Mouse (Mus musculus) heart, postnatal 0 days (tissue): ENCODE results near the gene Nmrk2. TPM values are rescaled to one million over a fixed set of nuclear protein-coding genes. Genes with fewer than 3 reads are reported as not detected.

ENCODE experiments used
- ATAC-seq: fragments of 200-750 bp; cut with Nextera tagmentation; 2 replicates; pipeline ENCODE4 v1.8.0; 2017; ENCODE audit warnings: low read depth, moderate number of reproducible peaks, moderate library complexity; ENCODE audit not compliant: insufficient read depth
- DNase-seq: peaks from one replicate; pipeline ENCODE4 v3.0.0-alpha.2; 2016; ENCODE audit warnings: low spot score
- H3K27ac ChIP-seq: fragments of 300-500 bp; sonication (generic); 2 replicates; pipeline ENCODE4 v1.5.1; 2014; ENCODE audit warnings: low read depth, mild to moderate bottlenecking
- H3K27me3 ChIP-seq: fragments of 300-500 bp; sonication (generic); 2 replicates; pipeline ENCODE4 v1.6.1; 2014; ENCODE audit warnings: low read length, mixed read lengths; ENCODE audit not compliant: control insufficient read depth, insufficient read depth
- H3K36me3 ChIP-seq: fragments of 300-500 bp; sonication (generic); replicated peaks from 2 replicates; pipeline ENCODE4 v1.6.1; 2014; ENCODE audit warnings: low read length, mixed read lengths; ENCODE audit not compliant: control insufficient read depth, insufficient read depth
- H3K4me1 ChIP-seq: fragments of 300-500 bp; sonication (generic); 2 replicates; pipeline ENCODE4 v1.6.1; 2014; ENCODE audit warnings: antibody characterized with exemption; ENCODE audit not compliant: control insufficient read depth, insufficient read depth
- H3K4me2 ChIP-seq: fragments of 300-500 bp; sonication (generic); 2 replicates; pipeline ENCODE4 v1.6.1; 2014; ENCODE audit warnings: low read depth, mild to moderate bottlenecking, low read length, moderate library complexity
- H3K4me3 ChIP-seq: fragments of 300-500 bp; sonication (generic); 2 replicates; pipeline ENCODE4 v1.5.1; 2014; ENCODE audit warnings: low read depth, low read length
- H3K9ac ChIP-seq: fragments of 300-500 bp; sonication (generic); replicated peaks from 2 replicates; pipeline ENCODE4 v1.6.1; 2014; ENCODE audit warnings: low read depth, low read length, mixed read lengths
- H3K9me3 ChIP-seq: fragments of 300-500 bp; sonication (generic); replicated peaks from 2 replicates; pipeline ENCODE4 v1.6.1; 2016; ENCODE audit warnings: low read length; ENCODE audit not compliant: control insufficient read depth
- CTCF ChIP-seq: IDR thresholded peaks from 2 replicates; pipeline ENCODE4 v1.5.1; 2016; ENCODE audit warnings: antibody characterized with exemption, control low read depth, low read depth
- EP300 ChIP-seq: IDR thresholded peaks from 2 replicates; pipeline ENCODE4 v1.6.1; 2016; ENCODE audit warnings: antibody characterized with exemption, low read depth
- WGBS: fragments of 180-500 bp; shearing (Covaris S2); extraction: QIAGEN DNeasy Blood & Tissue Kit; methylation state at CpG from one replicate; pipeline ENCODE4 v1.1.7; 2014; 5-methylcytosine and 5-hydroxymethylcytosine counted together
- polyA plus RNA-seq: library from polyadenylated mRNA; unstranded; fragments of >200 nt; fragmentation: Nextera tagmentation; extraction: Ambion mirVana; gene quantifications from 2 replicates; pipeline ENCODE4 v1.2.1, GENCODE M21; 2015
- total RNA-seq: library from RNA; depleted of rRNA; stranded (reverse); fragments of >200 nt; gene quantifications from 2 replicates; pipeline ENCODE4 v1.2.3, GENCODE M21; 2014; ENCODE audit warnings: low replicate concordance; rRNA removed

Gene Nmrk2
- total and polyA plus RNA-seq, 2 experiments from 2014 or later, result 14.2 to 35.2 TPM

GRCm38 (mm10) chr10:81154313-81154712 is 47.5 kb downstream of the Nmrk2 start:
- Histone ChIP-seq H3K4me2 (no peak overlapping the region), H3K27me3 (no peaks in the 10 kb centered on the region), H3K4me1 (0 out of 2 replicates have a peak, but pooled peaks cover 5% of the 10 kb centered on the region), H3K4me3 (no peak overlapping the region), H3K9ac (no peak overlapping the region), H3K36me3 (peaks cover 71% of the 10 kb centered on the region), H3K27ac (no peak overlapping the region), H3K9me3 (no peaks in the 10 kb centered on the region)
- no peak for TF ChIP-seq CTCF
- no peak for TF ChIP-seq EP300
- 88% methylated on average over 12 of the region's 12 CpGs for WGBS
- ATAC-seq (no peak), DNase-seq (no peak)

GRCm38 (mm10) chr10:81152609-81153008 is 49.2 kb downstream of the Nmrk2 start:
- no peak overlapping the region for H3K9ac ChIP-seq
- TF ChIP-seq CTCF (no peak), EP300 (no peak)
- DNase-seq (peak; percentile 62), ATAC-seq (peak; percentile 43)
- H3K4me2 ChIP-seq, result no peak overlapping the region
- no peaks in the 10 kb centered on the region for H3K27me3 ChIP-seq
- peaks cover 75% of the 10 kb centered on the region for H3K36me3 ChIP-seq
- H3K9me3 ChIP-seq, result no peaks in the 10 kb centered on the region
- H3K27ac ChIP-seq, result peak overlapping the region; percentile 63
- 45% methylated on average over 12 of the region's 12 CpGs for WGBS
- no peak overlapping the region for H3K4me3 ChIP-seq
- H3K4me1 ChIP-seq, result 0 out of 2 replicates have a peak, but pooled peaks cover 5% of the 10 kb centered on the region

GRCm38 (mm10) chr10:81151261-81151660 is 50.6 kb downstream of the Nmrk2 start:
- Histone ChIP-seq H3K4me2 (no peak overlapping the region), H3K4me3 (no peak overlapping the region), H3K27ac (no peak overlapping the region; the same call in 1 of the 2 replicates), H3K9ac (no peak overlapping the region), H3K27me3 (no peaks in the 10 kb centered on the region), H3K9me3 (no peaks in the 10 kb centered on the region), H3K4me1 (0 out of 2 replicates have a peak, but pooled peaks cover 5% of the 10 kb centered on the region), H3K36me3 (peaks cover 76% of the 10 kb centered on the region)
- 71% methylated on average over 6 of the region's 6 CpGs for WGBS
- DNase-seq (no peak), ATAC-seq (no peak)
- no peak for TF ChIP-seq EP300
- no peak for TF ChIP-seq CTCF

Other genes starting within 250 kb of the Nmrk2 start
- gene Gng7, start 187.1 kb downstream of the Nmrk2 start, total RNA-seq, result 0.11 and 0.93 TPM in 2 replicates
- gene Gng7, start 187.1 kb downstream of the Nmrk2 start, polyA plus RNA-seq, result 0.64 and 0.85 TPM in 2 replicates
- gene Diras1, start 176.4 kb downstream of the Nmrk2 start, total RNA-seq, result not detected in 2 replicates
- gene Diras1, start 176.4 kb downstream of the Nmrk2 start, polyA plus RNA-seq, result not detected in 2 replicates
- 18.7 and 29.3 TPM in 2 replicates for gene Slc39a3, start 164.6 kb downstream of the Nmrk2 start, total RNA-seq
- gene Slc39a3, start 164.6 kb downstream of the Nmrk2 start, polyA plus RNA-seq, result 6.3 and 7.5 TPM in 2 replicates
- 98.1 and 152 TPM in 2 replicates for gene Sgta, start 141.9 kb downstream of the Nmrk2 start, total RNA-seq
- 134 and 137 TPM in 2 replicates for gene Sgta, start 141.9 kb downstream of the Nmrk2 start, polyA plus RNA-seq
- 23.6 and 31.2 TPM in 2 replicates for gene Thop1, start 132.0 kb downstream of the Nmrk2 start, total RNA-seq
- gene Thop1, start 132.0 kb downstream of the Nmrk2 start, polyA plus RNA-seq, result 15.1 and 15.2 TPM in 2 replicates
- 1.3 TPM in 1 of 2 replicates, not detected in the other for gene Creb3l3, start 103.2 kb downstream of the Nmrk2 start, total RNA-seq
- gene Creb3l3, start 103.2 kb downstream of the Nmrk2 start, polyA plus RNA-seq, result 0.55 and 0.93 TPM in 2 replicates
- 177 and 208 TPM in 2 replicates for gene Map2k2, start 96.1 kb downstream of the Nmrk2 start, total RNA-seq
- 130 and 133 TPM in 2 replicates for gene Map2k2, start 96.1 kb downstream of the Nmrk2 start, polyA plus RNA-seq
- 57.8 and 68.6 TPM in 2 replicates for gene Zbtb7a, start 66.8 kb downstream of the Nmrk2 start, total RNA-seq
- 27.8 and 32.3 TPM in 2 replicates for gene Zbtb7a, start 66.8 kb downstream of the Nmrk2 start, polyA plus RNA-seq
- 14.4 and 19.6 TPM in 2 replicates for gene Pias4, start 34.1 kb downstream of the Nmrk2 start, total RNA-seq
- gene Pias4, start 34.1 kb downstream of the Nmrk2 start, polyA plus RNA-seq, result 19.8 and 20.7 TPM in 2 replicates
- 1,828 and 2,004 TPM in 2 replicates for gene Eef2, start 25.4 kb downstream of the Nmrk2 start, total RNA-seq
- gene Eef2, start 25.4 kb downstream of the Nmrk2 start, polyA plus RNA-seq, result 353 and 370 TPM in 2 replicates
- gene Dapk3, start 19.0 kb downstream of the Nmrk2 start, total RNA-seq, result 56.5 and 72.7 TPM in 2 replicates
- gene Dapk3, start 19.0 kb downstream of the Nmrk2 start, polyA plus RNA-seq, result 29.0 and 31.7 TPM in 2 replicates
- gene 4930442H23Rik, start 18.2 kb downstream of the Nmrk2 start, total RNA-seq, result not detected in 2 replicates
- 0.12 TPM in 1 of 2 replicates, not detected in the other for gene 4930442H23Rik, start 18.2 kb downstream of the Nmrk2 start, polyA plus RNA-seq
- gene Atcay, start 28.8 kb upstream of the Nmrk2 start, total RNA-seq, result 0.58 TPM in 1 of 2 replicates, not detected in the other
- 0.25 TPM in 2 replicates for gene Atcay, start 28.8 kb upstream of the Nmrk2 start, polyA plus RNA-seq
- gene Zfr2, start 31.1 kb upstream of the Nmrk2 start, total RNA-seq, result 7.0 and 10.2 TPM in 2 replicates
- 2.2 and 2.6 TPM in 2 replicates for gene Zfr2, start 31.1 kb upstream of the Nmrk2 start, polyA plus RNA-seq
- gene Matk, start 50.9 kb upstream of the Nmrk2 start, total RNA-seq, result 0.31 and 0.66 TPM in 2 replicates
- gene Matk, start 50.9 kb upstream of the Nmrk2 start, polyA plus RNA-seq, result 0.42 and 0.51 TPM in 2 replicates
- 272 and 288 TPM in 2 replicates for gene Mrpl54, start 64.9 kb upstream of the Nmrk2 start, total RNA-seq
- 264 and 272 TPM in 2 replicates for gene Mrpl54, start 64.9 kb upstream of the Nmrk2 start, polyA plus RNA-seq
- gene Apba3, start 64.9 kb upstream of the Nmrk2 start, total RNA-seq, result 84.8 and 114 TPM in 2 replicates
- 45.2 and 46.1 TPM in 2 replicates for gene Apba3, start 64.9 kb upstream of the Nmrk2 start, polyA plus RNA-seq
- 0.12 and 2.3 TPM in 2 replicates for gene Tjp3, start 89.5 kb upstream of the Nmrk2 start, total RNA-seq
- 0.51 and 0.62 TPM in 2 replicates for gene Tjp3, start 89.5 kb upstream of the Nmrk2 start, polyA plus RNA-seq
- gene Pip5k1c, start 90.9 kb upstream of the Nmrk2 start, total RNA-seq, result 38.5 and 44.3 TPM in 2 replicates
- 20.9 and 21.4 TPM in 2 replicates for gene Pip5k1c, start 90.9 kb upstream of the Nmrk2 start, polyA plus RNA-seq
- 14.3 and 14.9 TPM in 2 replicates for gene Cactin, start 119.1 kb upstream of the Nmrk2 start, total RNA-seq
- gene Cactin, start 119.1 kb upstream of the Nmrk2 start, polyA plus RNA-seq, result 12.8 and 13.7 TPM in 2 replicates
- gene Tbxa2r, start 126.7 kb upstream of the Nmrk2 start, total RNA-seq, result 4.7 and 10.5 TPM in 2 replicates
- gene Tbxa2r, start 126.7 kb upstream of the Nmrk2 start, polyA plus RNA-seq, result 6.3 and 7.0 TPM in 2 replicates
- gene Gipc3, start 141.2 kb upstream of the Nmrk2 start, total RNA-seq, result 0.08 and 0.12 TPM in 2 replicates
- 0.16 and 0.21 TPM in 2 replicates for gene Gipc3, start 141.2 kb upstream of the Nmrk2 start, polyA plus RNA-seq
- 63.9 and 80.7 TPM in 2 replicates for gene Hmg20b, start 148.4 kb upstream of the Nmrk2 start, total RNA-seq
- 92.3 and 94.5 TPM in 2 replicates for gene Hmg20b, start 148.4 kb upstream of the Nmrk2 start, polyA plus RNA-seq
- 20.2 and 30.5 TPM in 2 replicates for gene Mfsd12, start 155.4 kb upstream of the Nmrk2 start, total RNA-seq
- 10.3 and 11.4 TPM in 2 replicates for gene Mfsd12, start 155.4 kb upstream of the Nmrk2 start, polyA plus RNA-seq
- not detected in 2 replicates for gene 4930404N11Rik, start 163.8 kb upstream of the Nmrk2 start, total RNA-seq
- gene 4930404N11Rik, start 163.8 kb upstream of the Nmrk2 start, polyA plus RNA-seq, result 0.68 and 1.0 TPM in 2 replicates
- gene Fzr1, start 176.5 kb upstream of the Nmrk2 start, total RNA-seq, result 47.6 and 53.9 TPM in 2 replicates
- gene Fzr1, start 176.5 kb upstream of the Nmrk2 start, polyA plus RNA-seq, result 45.8 and 48.4 TPM in 2 replicates
- 123 and 139 TPM in 2 replicates for gene Dohh, start 182.4 kb upstream of the Nmrk2 start, total RNA-seq
- gene Dohh, start 182.4 kb upstream of the Nmrk2 start, polyA plus RNA-seq, result 75.2 and 77.6 TPM in 2 replicates
- 0.11 TPM in 1 of 2 replicates, not detected in the other for gene Gm48551, start 182.4 kb upstream of the Nmrk2 start, total RNA-seq
- gene Gm48551, start 182.4 kb upstream of the Nmrk2 start, polyA plus RNA-seq, result 0.43 and 1.1 TPM in 2 replicates
- gene Gm48552, start 187.0 kb upstream of the Nmrk2 start, total RNA-seq, result not detected in 2 replicates
- gene Gm48552, start 187.0 kb upstream of the Nmrk2 start, polyA plus RNA-seq, result 0.45 and 0.70 TPM in 2 replicates
- 6.6 and 7.8 TPM in 2 replicates for gene Smim24, start 191.0 kb upstream of the Nmrk2 start, total RNA-seq
- gene Smim24, start 191.0 kb upstream of the Nmrk2 start, polyA plus RNA-seq, result 3.3 and 3.8 TPM in 2 replicates